Mouse (Mus musculus): ENCODE data around the gene Large1.
"Not testable (repeated sequence)": the region's sequence is repeated elsewhere in the genome, so short reads cannot be mapped to it uniquely, and the experiment has no call there.

DNA sequence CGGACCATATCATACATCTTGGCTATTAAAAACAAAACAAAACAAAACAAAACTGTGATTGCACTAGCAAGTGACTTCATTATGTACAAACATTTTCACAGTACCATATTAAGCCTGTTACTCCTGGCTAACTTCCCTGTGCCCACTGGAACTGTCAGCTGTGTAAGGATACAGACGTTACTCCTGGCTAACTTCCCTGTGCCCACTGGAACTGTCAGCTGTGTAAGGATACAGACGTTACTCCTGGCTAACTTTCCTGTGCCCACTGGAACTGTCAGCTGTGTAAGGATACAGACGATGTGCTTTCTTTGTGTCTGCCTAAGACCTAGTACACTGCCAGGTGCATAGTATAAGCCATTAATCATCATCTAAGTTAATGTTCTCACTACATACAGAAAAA lies 77.9 kb downstream of the Large1 start:
- TF ChIP-seq RCOR1 (conservative IDR thresholded peaks at IDR 0.05; ENCODE audit: low read depth, low read length); MAX (IDR thresholded peaks at IDR 0.05; ENCODE audit: low read length); ZNF384 (IDR thresholded peaks at IDR 0.05; ENCODE audit: low read depth, low read length); EP300 (IDR thresholded peaks at IDR 0.05; ENCODE audit: low read length); MXI1 (IDR thresholded peaks at IDR 0.05; ENCODE audit: low read depth, low read length); POLR2A (IDR thresholded peaks at IDR 0.05; ENCODE audit: low read depth, low read length); JUND (conservative IDR thresholded peaks at IDR 0.05; ENCODE audit: low read depth, low read length); CTCF (conservative IDR thresholded peaks at IDR 0.05 in 1 of 2, IDR thresholded peaks at IDR 0.05 in 1 of 2; ENCODE audit: low read depth in 2 of 2, low read length in 2 of 2); BHLHE40 (IDR thresholded peaks at IDR 0.05; ENCODE audit: low read depth, low read length); ZKSCAN1 (IDR thresholded peaks at IDR 0.05; ENCODE audit: borderline replicate concordance, low read depth, low read length); POLR2AphosphoS2 (IDR thresholded peaks at IDR 0.05; ENCODE audit: low read depth, low read length): not testable (repeated sequence)

All from CH12.LX (cell line).